Mouse (Mus musculus): ENCODE results near the gene Sema4b. TPM values are rescaled to one million over a fixed set of nuclear protein-coding genes. Genes with fewer than 3 reads are reported as not detected.
A peak's percentile ranks its signal among the peaks of the same experiment; 100 is the strongest.

The Sema4b gene
- polyA plus RNA-seq, 1 experiment from 2014 or later, result 12.9 TPM

DNA sequence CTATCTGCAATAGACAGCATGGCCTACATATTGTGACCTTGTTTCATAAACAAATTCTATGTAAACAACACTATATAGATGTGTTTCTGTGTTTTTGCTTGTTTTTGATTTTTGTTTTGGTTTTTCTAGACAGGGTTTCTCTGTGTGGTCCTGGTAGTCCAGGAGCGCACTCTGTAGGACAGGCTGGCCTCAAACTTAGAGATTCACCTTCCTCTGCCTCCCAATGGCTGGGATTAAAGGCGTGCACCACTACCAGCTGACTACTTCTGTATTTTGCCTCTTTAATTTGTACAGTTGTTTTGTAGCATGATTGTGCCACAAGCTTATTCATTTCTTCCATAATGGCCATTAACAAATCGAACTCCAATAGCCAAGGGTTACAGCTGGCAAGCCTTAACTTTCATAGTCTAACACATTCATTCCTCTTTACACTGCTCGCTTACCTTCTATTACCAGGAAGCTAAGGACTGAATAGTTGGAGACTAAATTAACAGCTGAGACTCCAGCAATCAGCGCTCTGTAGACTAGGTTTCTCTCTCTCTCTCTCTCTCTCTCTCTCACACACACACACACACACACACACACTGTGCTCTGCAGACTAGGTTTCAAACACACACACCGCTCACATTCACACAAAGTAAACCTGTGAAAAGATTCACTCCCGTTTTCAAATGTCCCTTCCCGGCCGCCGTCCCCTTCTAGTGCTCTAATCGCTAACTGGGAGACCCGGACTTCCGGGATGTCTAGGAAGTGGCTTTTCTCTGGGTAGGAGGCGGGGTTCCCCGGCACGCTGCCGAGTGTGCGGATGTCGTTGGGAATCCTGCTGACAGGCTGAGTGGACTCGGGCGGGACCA is 82.5 kb downstream of the Sema4b start, which contains the start of gene Vps33b:
Gene Vps33b, plus strand, starts transcription at position 753 of the 854 bp plus-strand sequence.
- WGBS, result 4% methylated on average over 21 of the region's 21 CpGs
- H3K36me3 ChIP-seq (ENCODE audit: control insufficient read depth, insufficient read depth, low read length), result peaks cover 30% of the 10 kb centered on the region

GRCm38 (mm10) chr7:80269751-80270255 is 83.2 kb downstream of the Sema4b start:
- ATAC-seq (replicated peaks; ENCODE audit: low FRiP score) (peak; percentile 67), DNase-seq (ENCODE audit: low spot score) (no peak)
- H3K4me2 ChIP-seq, result peak overlapping the region; percentile 90
- under 1% methylated on average over 23 of the region's 23 CpGs for WGBS
- H3K9me3 ChIP-seq (ENCODE audit: control insufficient read depth, low read length), result peaks cover 2% of the 10 kb centered on the region; the same call in 1 of the 2 replicates
- no peaks in the 10 kb centered on the region for H3K27me3 ChIP-seq (replicated peaks; ENCODE audit: control insufficient read depth, insufficient read depth, low read length)
- peak overlapping the region; percentile 74 for H3K9ac ChIP-seq (ENCODE audit: low read depth, low read length)
- peak overlapping the region; percentile 79 for H3K4me3 ChIP-seq (ENCODE audit: low read depth, low read length)
- peaks cover 12% of the 10 kb centered on the region for H3K4me1 ChIP-seq (replicated peaks; ENCODE audit: control insufficient read depth, insufficient read depth, low read length)
- H3K27ac ChIP-seq (ENCODE audit: low read depth, low read length), result 0 out of 2 replicates have a peak overlapping the region, but pooled peaks have one; percentile 13
- H3K36me3 ChIP-seq (ENCODE audit: control insufficient read depth, insufficient read depth, low read length), result peaks cover 31% of the 10 kb centered on the region

More for the DNA sequence above, 82.5 kb downstream of the Sema4b start, which contains the start of gene Vps33b:
- Histone ChIP-seq H3K27me3 (replicated peaks; ENCODE audit: control insufficient read depth, insufficient read depth, low read length) (no peaks in the 10 kb centered on the region), H3K4me3 (ENCODE audit: low read depth, low read length) (peak within 1 kb of the TSS; percentile 79), H3K9ac (ENCODE audit: low read depth, low read length) (peak within 1 kb of the TSS; percentile 74), H3K4me1 (replicated peaks; ENCODE audit: control insufficient read depth, insufficient read depth, low read length) (peaks cover 12% of the 10 kb centered on the region), H3K27ac (ENCODE audit: low read depth, low read length) (peak within 1 kb of the TSS; percentile 20), H3K9me3 (ENCODE audit: control insufficient read depth, low read length) (no peaks in the 10 kb centered on the region), H3K4me2 (peak within 1 kb of the TSS; percentile 90)
- peak; percentile 93 for DNase-seq (ENCODE audit: low spot score)
- peak; percentile 91 for ATAC-seq (replicated peaks; ENCODE audit: low FRiP score)

DNA sequence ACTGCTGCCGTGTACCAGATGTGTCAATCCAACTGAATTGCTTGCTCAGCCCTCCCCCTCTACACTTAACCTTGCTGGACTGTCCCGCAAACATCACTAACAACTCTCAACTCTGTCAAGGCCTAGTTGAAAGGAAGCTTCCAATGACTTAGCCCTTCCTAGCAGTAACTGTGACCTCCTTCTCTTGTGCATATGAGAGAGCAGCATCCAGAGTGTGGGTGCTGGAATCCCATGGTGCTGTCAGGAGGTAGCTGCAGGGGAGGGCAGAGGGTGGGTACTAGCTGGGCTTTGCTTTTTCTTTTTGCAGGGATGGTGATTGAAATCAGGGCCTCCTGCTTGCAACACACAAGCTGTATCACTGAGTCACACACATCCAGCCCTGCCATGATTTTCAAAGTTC is 86.8 kb downstream of the Sema4b start:
- H3K36me3 ChIP-seq (ENCODE audit: control insufficient read depth, insufficient read depth, low read length), result peaks cover 46% of the 10 kb centered on the region
- peaks cover 4% of the 10 kb centered on the region; the same call in 1 of the 2 replicates for H3K9me3 ChIP-seq (ENCODE audit: control insufficient read depth, low read length)
- DNase-seq (ENCODE audit: low spot score) (no peak), ATAC-seq (replicated peaks; ENCODE audit: low FRiP score) (no peak)
- H3K27ac ChIP-seq (ENCODE audit: low read depth, low read length), result no peak overlapping the region
- no peaks in the 10 kb centered on the region for H3K27me3 ChIP-seq (replicated peaks; ENCODE audit: control insufficient read depth, insufficient read depth, low read length)
- no peak overlapping the region for H3K4me3 ChIP-seq (ENCODE audit: low read depth, low read length)
- no peak overlapping the region for H3K9ac ChIP-seq (ENCODE audit: low read depth, low read length)
- peaks cover 10% of the 10 kb centered on the region for H3K4me1 ChIP-seq (replicated peaks; ENCODE audit: control insufficient read depth, insufficient read depth, low read length)
- 84% methylated on average over 2 of the region's 2 CpGs for WGBS
- H3K4me2 ChIP-seq, result no peak overlapping the region

Other genes starting within 250 kb of the Sema4b start
- gene Zfp710, start 162.0 kb upstream of the Sema4b start, polyA plus RNA-seq (2014; fragmentation: Nextera tagmentation; extraction: Ambion mirVana), result 10.8 and 11.8 TPM in 2 replicates
- gene Idh2, start 71.4 kb upstream of the Sema4b start, polyA plus RNA-seq (2014; fragmentation: Nextera tagmentation; extraction: Ambion mirVana), result 259 and 268 TPM in 2 replicates
- 113 and 114 TPM in 2 replicates for gene Cib1, start 46.0 kb downstream of the Sema4b start, polyA plus RNA-seq (2014; fragmentation: Nextera tagmentation; extraction: Ambion mirVana)
- 6.5 and 7.4 TPM in 2 replicates for gene Gdpgp1, start 46.0 kb downstream of the Sema4b start, polyA plus RNA-seq (2014; fragmentation: Nextera tagmentation; extraction: Ambion mirVana)
- gene Ttll13, start 59.5 kb downstream of the Sema4b start, polyA plus RNA-seq (2014; fragmentation: Nextera tagmentation; extraction: Ambion mirVana), result 0.52 and 1.6 TPM in 2 replicates
- gene Ngrn, start 74.4 kb downstream of the Sema4b start, polyA plus RNA-seq (2014; fragmentation: Nextera tagmentation; extraction: Ambion mirVana), result 55.1 and 58.4 TPM in 2 replicates
- gene Vps33b, start 82.8 kb downstream of the Sema4b start, polyA plus RNA-seq (2014; fragmentation: Nextera tagmentation; extraction: Ambion mirVana), result 20.8 and 24.4 TPM in 2 replicates
- gene Prc1, start 107.6 kb downstream of the Sema4b start, polyA plus RNA-seq (2014; fragmentation: Nextera tagmentation; extraction: Ambion mirVana), result 148 and 178 TPM in 2 replicates
- gene Rccd1, start 137.6 kb downstream of the Sema4b start, polyA plus RNA-seq (2014; fragmentation: Nextera tagmentation; extraction: Ambion mirVana), result 10.7 and 11.4 TPM in 2 replicates
- gene Unc45a, start 154.2 kb downstream of the Sema4b start, polyA plus RNA-seq (2014; fragmentation: Nextera tagmentation; extraction: Ambion mirVana), result 23.7 and 24.0 TPM in 2 replicates
- 9.7 and 10.5 TPM in 2 replicates for gene Hddc3, start 156.3 kb downstream of the Sema4b start, polyA plus RNA-seq (2014; fragmentation: Nextera tagmentation; extraction: Ambion mirVana)
- gene Man2a2, start 184.5 kb downstream of the Sema4b start, polyA plus RNA-seq (2014; fragmentation: Nextera tagmentation; extraction: Ambion mirVana), result 9.4 and 12.4 TPM in 2 replicates
- 15.2 and 16.4 TPM in 2 replicates for gene Fes, start 201.1 kb downstream of the Sema4b start, polyA plus RNA-seq (2014; fragmentation: Nextera tagmentation; extraction: Ambion mirVana)
- 8.3 and 10.4 TPM in 2 replicates for gene Furin, start 218.6 kb downstream of the Sema4b start, polyA plus RNA-seq (2014; fragmentation: Nextera tagmentation; extraction: Ambion mirVana)